Mouse (Mus musculus) heart, adult 9 months (tissue): ENCODE data around the gene Timp2.
A peak's percentile ranks its signal among the peaks of the same experiment; 100 is the strongest.

ENCODE experiments used
- DNase-seq, 2 experiments: peaks; one replicate each; pipeline ENCODE4 v3.0.0; 2022; ENCODE audit warnings: low spot score in 2 of 2

Gene Timp2

DNA sequence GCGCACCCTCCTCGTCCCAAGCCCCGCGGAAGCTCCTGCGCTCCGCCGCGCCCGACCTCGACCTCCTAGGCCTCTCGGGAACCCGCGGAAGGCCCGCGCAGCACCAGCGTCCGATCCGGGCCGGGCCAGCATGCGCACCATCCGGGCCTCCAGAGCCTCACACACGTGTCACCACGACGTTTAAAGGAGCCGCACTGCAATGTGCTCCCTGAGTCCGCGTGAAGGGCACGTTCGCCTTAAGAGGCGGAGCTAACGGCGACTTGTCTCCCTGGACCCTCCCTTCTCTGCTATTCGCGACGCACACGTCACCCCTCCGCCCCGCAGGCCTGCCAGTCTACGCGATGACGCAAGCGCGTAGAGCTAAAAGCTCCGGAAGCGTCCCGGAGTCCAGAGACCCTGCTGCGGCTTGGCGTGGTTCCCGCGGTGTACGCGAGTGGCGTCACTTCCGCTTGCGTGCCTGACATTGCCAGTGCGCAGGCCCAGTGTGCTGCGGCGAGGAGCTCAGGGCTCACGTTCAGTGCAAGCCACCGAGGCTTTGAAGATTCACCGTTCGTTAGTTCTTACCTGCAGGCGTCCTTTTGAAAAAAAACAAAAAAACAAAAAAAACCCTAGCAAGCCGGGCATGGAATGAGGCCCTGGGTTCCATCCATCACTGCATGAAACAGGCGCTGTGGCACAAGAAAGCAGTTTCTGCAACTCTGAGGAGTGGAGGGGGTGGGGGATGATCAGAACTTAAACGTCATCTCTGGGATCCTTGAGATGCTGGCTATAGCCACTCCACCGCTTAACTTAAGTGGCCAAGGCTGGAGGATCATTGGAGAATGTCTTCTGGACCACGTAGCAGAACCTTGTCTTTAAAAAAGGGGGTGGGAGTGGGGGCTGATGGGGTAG is 65.3 kb downstream of the Timp2 start, which contains the start of gene Usp36:
TSS of gene Usp36 (minus strand) at position 246 of the 891 bp plus-strand sequence.
- peak; percentile 100 for DNase-seq

DNA sequence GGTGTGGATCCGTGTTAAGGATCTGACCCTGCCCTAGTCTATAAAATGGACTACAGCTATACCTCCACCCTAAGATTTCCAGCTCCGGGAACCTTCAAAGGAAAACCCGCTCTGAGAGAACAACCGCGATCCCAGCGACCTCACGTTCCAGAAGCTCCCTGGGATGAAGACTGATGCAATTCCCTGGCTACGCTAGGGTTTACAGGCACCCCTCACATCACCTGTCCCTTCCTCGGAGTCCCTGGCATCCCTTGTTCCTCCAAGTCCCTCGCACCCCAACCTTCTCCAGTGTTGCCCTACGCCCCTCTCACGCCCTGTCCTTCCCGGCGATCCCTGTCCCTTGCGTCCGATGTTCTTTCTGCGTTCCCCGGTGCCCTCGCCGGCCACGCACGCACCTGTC is 66.0 kb downstream of the Timp2 start:
- DNase-seq: no peak

DNA sequence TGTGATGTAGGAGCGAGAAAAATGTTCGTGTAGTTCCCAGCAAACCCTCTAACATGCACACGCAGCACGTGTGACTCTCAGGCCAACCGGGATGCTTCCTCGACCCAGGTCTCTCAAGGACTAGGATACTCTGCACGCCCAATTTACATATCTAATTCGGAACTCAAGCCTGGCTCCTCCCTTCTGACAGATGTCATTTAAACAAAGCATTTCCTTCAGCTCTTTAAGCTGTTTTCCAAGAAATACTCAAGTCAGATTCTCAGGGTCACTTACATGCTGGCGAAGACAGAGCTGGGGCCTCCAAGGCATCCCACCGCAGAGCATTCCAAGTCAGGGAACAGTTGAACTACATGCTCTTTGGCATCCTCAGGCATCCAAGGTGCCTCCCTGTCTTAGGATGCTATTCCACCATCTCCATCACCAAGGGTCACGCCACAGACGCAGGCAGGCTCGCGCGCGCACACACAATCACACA is 66.5 kb downstream of the Timp2 start:
- DNase-seq: no peak

DNA sequence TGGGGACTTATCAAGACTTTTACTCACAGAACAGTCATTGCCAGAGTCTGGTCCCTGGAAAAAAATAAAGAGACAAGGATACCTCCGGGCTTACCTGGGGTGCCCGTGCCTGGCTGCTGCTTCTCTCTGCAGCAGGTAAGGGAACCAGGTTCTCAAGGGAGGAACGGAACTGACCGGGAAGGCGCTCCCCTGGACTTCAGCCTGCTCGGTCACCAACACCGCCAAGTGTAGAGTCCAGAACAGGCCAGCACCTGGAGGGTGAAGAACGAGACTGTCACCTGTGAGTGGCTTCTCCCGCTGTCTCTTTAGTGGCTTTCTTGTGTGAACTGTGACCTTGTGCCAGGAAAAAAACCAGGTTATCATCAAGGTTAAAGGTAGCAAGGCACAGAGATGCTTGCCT is 68.0 kb downstream of the Timp2 start:
- no peak for DNase-seq

DNA sequence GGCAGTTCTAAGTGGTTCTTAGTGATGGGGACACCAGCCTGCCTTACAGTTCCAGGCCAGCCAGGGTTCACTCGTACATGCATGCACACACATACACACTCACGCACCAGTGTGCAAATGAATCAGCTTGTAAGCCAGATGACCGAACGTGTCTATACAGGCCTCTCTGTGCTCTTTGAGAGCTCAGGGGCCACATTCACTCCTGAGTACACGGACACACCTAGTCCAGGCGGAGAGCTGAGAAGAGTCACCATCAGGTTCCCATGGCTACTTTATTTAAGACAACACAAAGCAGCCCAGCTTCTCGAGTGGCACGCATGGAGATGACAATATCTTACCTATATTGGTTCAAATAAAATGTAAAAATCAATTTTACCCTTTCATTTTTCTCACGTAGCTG is 69.1 kb downstream of the Timp2 start:
- DNase-seq: no peak

DNA sequence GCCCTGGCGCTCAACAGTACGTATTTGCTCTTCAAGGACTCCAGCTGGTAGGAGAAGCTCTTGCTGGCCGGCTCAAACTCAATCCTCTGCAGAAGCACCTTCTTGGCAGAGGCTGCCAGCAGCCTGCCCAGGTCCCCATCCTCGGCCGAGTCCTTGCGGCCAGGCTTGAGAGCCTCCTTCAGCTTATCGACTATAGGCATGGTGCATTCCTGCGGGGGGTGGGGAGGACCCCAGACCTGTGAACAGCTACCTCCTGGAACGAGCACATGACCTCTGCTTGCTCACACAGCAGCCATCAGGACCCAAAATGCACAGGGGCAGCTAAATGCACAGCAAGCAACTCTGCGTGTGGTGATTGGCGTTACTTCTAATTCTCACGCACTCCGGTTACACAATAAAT is 69.7 kb downstream of the Timp2 start:
- no peak for DNase-seq

DNA sequence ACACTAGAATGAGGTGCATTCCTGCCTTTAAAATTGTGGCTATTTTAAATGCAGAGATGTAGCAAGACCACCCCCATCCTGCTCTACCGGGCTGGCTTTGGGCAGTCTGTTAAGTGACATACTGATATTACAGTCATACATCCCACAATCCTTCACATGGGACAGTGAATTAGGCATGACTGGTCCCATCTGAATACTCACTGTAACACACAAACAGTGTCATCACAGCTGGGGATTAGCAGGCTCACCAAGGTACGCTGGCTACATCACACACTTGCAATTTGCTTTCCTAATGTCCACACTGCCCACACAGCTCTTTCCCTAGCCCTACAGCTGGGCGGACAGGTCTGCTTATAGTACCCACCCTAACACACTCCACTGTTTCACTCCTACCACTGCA is 75.3 kb downstream of the Timp2 start:
- no peak for DNase-seq

DNA sequence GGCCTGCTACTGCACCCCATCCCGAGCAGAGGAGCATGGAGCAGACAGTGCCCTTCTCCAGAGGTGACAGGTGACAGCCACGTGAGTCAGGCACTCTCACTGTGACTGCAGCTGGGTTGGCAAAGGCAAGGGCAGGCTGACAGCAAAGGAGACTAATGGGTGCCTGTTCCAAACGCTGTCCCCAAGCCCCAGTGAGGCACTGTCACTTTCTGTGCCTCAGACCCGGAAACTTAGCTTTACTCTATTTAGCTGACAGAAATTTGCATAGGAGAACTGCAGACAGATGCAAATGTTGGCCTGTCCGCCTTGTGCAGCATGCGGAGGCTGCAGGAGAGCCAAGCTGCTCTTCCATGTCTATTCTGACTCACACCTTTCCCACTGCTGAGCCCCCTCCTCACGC is 79.2 kb downstream of the Timp2 start:
- no peak for DNase-seq

DNA sequence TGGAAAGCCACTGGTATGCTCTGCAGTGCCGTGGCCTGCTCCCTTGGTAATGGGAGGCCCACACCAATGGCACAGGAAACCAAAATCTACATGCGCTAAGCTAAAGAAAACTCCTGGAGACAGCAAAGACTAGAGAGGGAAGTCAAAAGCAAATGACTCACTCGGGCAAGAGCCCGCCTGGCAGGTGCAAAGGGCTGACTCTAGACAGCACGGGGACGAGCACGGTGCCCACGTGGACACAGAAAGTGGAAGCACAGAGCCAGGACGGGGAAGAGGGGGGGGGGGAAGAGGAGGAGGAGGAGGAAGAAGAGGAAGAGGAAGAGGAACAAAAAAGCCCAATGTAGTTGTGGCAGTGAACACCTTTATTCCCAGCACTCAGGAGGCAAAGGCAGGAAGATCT is 80.4 kb downstream of the Timp2 start:
- DNase-seq: no peak

DNA sequence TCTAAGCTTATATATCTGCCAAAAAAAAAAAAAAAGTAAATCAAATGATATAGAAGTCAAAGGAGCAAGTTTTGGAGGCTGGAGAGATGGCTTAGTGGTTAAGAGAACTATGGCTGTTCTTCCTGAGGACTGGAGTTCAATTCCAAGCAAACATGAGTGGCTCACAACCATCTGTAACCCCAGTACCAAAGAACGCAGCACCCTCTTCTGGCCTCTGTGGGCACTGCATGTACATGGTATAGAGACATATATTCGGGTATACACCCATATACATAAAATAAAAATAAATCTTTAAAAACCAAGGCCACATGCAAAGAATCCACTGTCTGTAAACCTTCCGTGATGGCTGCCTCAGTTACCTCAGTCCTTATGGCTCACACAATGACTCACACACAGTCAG is 85.7 kb downstream of the Timp2 start:
- no peak for DNase-seq

DNA sequence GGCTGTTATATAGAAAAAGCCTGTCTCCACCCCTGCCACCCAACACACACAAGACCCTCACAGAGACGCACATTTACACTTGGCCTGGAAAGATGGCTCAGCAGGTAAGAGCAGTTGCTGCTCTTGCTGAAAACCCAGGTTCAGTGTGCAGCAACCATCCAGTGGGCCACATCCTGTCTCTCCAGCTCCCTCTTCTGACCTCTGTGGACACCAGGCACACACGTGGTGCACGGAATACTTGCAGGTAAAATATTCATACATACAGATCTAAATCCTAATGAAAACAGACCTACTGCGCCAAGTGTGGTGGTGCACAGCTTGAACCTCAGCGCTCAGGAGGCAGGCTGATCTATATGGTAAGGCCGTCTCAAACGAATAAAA is 88.9 kb downstream of the Timp2 start:
- DNase-seq: no peak

DNA sequence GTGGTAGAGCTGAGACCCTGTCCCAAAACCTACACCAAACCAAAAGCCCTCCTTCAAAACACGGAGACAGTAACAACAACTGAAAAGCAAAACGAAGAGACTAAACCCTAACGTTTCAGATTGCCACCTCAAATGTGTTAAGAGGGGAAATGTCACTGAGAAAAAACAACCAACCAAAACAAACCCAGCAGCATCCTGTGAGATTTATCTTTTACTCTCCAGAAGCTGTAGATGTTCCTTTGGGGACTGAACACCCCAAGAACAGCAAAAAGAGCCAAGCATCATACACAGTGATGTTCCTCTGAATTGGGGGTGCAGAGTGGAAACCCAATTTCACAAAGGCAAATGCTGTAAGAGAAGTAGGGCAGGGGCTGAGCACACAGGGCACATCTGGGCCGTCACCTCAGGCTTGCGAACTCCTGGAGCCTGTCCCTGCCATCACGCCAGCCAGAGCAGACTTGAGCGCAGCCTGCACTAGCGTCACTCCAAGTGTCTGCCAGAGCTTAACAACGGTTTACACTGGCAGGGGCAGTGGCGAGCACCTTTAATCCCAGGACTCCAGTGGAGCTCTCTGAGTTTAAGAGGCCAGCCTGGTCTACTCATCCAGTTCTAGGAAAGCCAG is 89.4 kb downstream of the Timp2 start:
- DNase-seq: no peak

DNA sequence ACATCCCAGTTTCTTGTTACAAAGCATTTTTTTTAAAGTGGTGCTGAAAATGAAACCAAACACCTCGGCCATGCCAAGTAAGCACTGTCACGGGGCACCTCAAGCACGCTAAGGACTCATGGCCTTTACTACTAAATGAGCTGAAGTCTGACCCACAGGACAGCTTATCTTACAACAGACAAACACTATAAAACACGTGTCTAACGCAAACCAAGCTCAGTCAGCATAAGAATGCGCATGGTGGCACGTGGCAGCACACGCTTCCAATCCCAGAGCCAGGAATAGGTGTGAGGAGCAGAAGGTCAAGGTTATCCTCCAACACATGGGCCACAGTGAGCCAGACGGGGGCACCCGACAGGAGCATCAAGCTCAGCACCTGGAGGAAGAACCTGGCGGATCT is 89.9 kb downstream of the Timp2 start:
- DNase-seq: peak in 1 of 2 experiments; percentile 29

DNA sequence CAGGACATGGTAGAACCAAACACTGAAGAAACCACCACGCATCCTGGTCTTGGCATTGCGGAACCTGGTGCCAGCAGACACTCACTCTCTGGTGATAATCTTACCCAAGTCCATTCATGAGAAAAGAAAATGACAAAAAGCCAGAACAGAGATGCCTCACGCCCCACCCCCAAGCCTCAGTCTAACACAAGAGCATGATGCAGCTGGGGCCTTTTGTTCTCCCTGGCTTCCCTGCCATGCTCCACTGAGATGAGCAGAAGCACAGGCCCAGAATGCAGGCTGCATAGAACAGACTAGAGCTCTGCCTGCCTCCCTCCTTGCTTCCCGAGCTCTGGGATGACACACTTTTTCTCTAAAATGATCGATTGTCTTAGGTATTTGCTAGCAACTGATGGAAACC is 92.4 kb downstream of the Timp2 start:
- DNase-seq: no peak

DNA sequence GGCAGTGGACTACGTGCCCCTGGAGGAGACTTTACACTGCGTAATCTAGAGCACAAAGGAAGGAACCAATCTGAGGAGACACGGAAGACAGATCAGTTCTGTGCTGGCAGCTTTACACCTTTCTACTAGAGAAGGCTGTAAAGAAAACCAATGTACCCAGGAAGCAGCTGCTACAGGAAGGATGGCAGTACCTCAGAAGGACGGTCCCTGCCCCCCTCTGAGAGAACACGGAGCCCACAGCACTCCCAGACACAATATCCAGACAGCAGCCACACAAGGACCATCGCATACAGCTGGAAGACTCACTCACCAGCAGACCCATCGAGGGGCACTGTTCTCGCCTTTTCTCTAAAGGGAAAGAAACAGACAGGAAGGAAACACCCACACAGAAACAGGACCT is 95.5 kb downstream of the Timp2 start:
- DNase-seq: no peak

DNA sequence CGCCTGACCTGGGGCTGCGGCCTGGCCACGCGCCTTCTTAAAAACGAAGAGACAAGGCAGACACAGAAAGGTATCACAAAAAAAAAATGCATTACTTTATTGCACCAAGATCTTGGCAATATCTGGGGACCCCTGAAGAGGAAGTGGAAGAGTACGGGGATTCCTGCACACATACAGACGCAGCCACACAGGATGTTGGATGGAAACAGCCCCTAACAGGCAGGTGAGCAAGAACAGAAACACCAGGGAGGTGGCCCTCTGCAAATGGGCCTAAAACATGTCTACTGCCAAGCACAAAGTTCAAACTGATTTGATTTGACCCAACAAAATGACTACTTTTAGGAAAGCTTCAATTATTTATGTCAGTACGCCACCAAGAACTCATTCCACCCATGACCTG is 96.0 kb downstream of the Timp2 start:
- no peak for DNase-seq

DNA sequence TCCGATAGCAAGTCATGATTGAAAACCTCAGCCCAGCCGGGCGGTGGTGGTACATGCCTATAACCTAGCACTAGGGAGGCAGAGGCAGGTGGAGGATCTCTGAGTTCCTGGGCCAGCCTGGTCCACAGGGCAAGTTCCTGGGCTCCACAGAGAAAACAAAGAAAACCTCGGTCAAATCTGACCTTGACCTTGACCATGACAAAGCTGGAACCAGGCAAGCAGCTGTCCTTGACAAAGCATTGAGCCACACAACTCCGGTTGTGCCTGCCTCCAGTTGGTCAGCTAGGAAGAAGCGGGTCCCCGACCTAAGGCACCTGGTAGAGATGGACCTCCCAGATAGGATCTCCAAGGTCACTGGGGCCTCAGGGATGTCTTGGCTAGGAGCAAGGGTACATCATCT is 99.2 kb downstream of the Timp2 start:
- DNase-seq: no peak

DNA sequence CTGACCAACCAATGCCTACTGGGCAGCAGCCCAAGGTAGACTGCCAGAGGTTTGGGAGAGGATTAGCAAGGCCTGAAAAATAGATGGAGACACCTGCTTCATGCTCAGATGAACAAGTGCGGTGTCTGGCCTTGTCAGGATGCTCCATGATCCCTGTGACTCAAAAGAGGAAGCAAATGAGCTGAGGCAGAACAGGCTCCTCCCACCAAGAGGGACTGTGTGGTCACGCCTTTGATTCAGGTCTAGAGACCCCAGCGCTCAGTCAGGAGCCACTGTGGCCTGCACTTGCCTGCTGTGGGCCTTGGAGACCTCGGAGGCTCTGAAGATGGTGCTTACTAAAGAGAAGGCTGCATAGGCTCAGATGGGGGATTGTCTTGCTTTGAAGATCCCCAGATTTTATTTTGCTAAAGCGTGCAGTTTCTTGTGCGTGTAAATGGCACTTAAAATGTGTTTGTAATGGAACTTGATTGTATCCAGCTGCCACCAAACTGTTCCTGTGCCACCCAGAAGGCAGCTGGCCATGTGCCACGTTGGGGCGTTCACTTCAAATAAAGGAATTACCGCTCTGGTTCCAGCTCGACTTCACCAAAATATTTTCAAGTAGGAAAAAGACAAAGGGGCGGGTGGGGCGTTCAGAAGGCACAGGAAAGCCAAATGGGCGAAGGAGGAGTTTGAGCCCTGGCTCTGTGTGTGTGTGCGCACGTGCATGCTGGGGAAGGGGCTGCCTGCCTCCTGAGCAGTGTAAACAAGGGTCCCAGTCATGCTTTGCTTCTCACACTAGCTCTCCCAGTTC is 101.2 kb downstream of the Timp2 start:
- peak; percentile 58 to 66 for DNase-seq

DNA sequence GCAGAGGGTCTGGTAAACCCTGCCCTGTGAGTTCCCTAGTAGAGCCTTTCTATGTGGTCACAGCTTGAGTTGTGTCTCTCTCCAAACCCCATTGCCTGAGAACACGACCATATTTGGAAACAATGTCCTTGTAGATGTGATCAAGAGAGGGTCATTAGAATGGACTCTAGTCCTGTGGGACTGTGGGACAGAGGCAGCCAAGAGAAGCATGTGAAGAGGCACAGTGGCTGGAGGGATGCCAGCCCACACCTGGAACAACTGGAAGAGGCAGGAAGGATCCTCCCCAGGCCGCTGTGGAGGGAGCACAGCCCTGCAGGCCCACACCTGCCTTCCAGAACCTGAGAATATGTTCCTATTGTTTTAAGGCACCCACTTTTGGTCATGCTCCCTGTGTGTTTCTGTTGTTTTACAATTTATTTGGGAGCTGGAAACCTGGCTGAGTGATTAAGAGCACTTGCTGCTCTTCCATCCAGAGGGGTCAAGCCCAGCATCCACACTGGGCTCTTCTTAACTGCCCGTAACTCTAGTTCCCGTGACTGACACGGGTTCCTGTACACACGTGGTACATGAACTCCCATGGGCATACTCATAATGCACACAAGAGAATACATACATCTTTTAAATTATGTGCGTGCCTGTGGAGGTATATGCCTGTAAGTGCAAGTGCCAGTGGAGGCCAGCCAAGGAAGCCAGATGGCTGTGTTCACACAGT is 101.9 kb downstream of the Timp2 start:
- no peak for DNase-seq
